Mouse (Mus musculus): ENCODE measurements around the gene Nlrc3. TPM values are rescaled to one million over a fixed set of nuclear protein-coding genes. Genes with fewer than 3 reads are reported as not detected.

The Nlrc3 gene
- polyA plus RNA-seq, 1 experiment from 2014 or later = 1.2 TPM

- Histone ChIP-seq H3K36me3 (ENCODE audit: control insufficient read depth, insufficient read depth) (peaks cover 11% of the 10 kb centered on the region), H3K4me3 (replicated peaks; ENCODE audit: low read length) (no peak overlapping the region), H3K9me3 (ENCODE audit: control insufficient read depth, low read length) (no peaks in the 10 kb centered on the region), H3K27me3 (replicated peaks; ENCODE audit: control insufficient read depth, insufficient read depth, low read length) (no peaks in the 10 kb centered on the region), H3K27ac (ENCODE audit: low read length) (no peak overlapping the region), H3K4me2 (ENCODE audit: low read length) (no peak overlapping the region), H3K4me1 (replicated peaks; ENCODE audit: control insufficient read depth, insufficient read depth, low read length) (peaks cover 15% of the 10 kb centered on the region), H3K9ac (replicated peaks; ENCODE audit: low read depth, low read length) (no peak overlapping the region)
- WGBS = 71% methylated on average over 2 of the region's 2 CpGs
- no peak for ATAC-seq
These were observed 69.0 kb downstream of the Nlrc3 start for GRCm38 (mm10) chr16:3907471-3907870.

DNA sequence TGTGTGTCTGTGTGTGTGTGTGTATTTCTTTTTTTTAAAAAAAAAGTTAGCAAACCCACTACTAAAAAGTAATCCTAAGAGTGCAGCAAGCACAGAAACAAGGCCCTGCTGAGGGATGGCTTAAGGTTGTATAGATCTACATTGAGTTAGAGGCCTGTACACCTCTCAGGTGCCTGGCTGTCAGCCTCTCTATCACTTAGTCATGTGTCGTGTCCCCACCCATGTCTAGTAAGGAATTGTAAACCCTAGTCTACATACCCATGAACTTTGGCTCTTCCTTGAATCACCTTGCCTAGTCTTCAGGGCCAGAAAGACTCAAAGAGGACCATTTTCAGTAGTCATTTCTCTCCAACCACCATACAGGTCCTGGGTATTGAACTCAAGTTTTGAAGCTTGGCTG is 79.9 kb downstream of the Nlrc3 start:
- H3K4me2 ChIP-seq (ENCODE audit: low read length) = no peak overlapping the region
- no peaks in the 10 kb centered on the region for H3K4me1 ChIP-seq (replicated peaks; ENCODE audit: control insufficient read depth, insufficient read depth, low read length)
- no peaks in the 10 kb centered on the region for H3K27me3 ChIP-seq (replicated peaks; ENCODE audit: control insufficient read depth, insufficient read depth, low read length)
- no peaks in the 10 kb centered on the region for H3K9me3 ChIP-seq (ENCODE audit: control insufficient read depth, low read length)
- WGBS = 92% methylated on average over 1 of the region's 1 CpGs
- peaks cover 29% of the 10 kb centered on the region for H3K36me3 ChIP-seq (ENCODE audit: control insufficient read depth, insufficient read depth)
- H3K27ac ChIP-seq (ENCODE audit: low read length) = no peak overlapping the region
- no peak for ATAC-seq
- no peak overlapping the region for H3K9ac ChIP-seq (replicated peaks; ENCODE audit: low read depth, low read length)
- no peak overlapping the region for H3K4me3 ChIP-seq (replicated peaks; ENCODE audit: low read length)

- 88% methylated on average over 6 of the region's 6 CpGs for WGBS
These were observed 80.4 kb downstream of the Nlrc3 start for GRCm38 (mm10) chr16:3896046-3896445.

DNA sequence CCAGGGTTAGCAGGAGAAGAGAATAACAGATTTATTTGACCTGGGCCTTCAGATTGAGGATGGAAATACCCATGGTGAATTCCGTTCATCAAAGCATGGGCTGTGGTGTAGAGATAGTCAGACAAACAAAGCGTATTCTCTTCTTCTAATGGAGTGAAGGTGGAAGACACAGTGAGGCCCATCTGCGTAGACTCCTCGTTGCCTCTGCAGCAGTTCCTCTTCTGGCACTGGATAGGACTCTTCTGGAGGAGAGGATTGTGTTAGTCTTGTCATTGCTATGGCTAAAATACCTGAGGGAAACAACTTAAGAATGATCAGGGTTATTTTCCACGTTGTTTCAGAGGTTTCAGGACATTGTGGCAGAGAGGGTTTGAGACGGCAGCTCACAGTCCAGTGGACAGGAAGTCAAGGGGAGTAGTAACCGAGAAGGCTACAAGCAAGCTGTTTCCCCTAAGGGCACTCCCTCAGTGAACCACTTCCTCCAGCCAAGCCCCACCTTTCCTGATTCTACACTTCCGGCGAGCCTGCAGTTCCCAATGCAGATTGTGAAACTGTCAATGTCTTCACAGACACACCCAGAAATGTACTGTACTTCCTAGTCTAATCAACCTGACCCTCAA is 81.1 kb downstream of the Nlrc3 start:
- Histone ChIP-seq H3K27me3 (replicated peaks; ENCODE audit: control insufficient read depth, insufficient read depth, low read length) (no peaks in the 10 kb centered on the region), H3K9ac (replicated peaks; ENCODE audit: low read depth, low read length) (no peak overlapping the region), H3K27ac (ENCODE audit: low read length) (no peak overlapping the region), H3K4me1 (replicated peaks; ENCODE audit: control insufficient read depth, insufficient read depth, low read length) (no peaks in the 10 kb centered on the region), H3K36me3 (ENCODE audit: control insufficient read depth, insufficient read depth) (peaks cover 19% of the 10 kb centered on the region), H3K4me2 (ENCODE audit: low read length) (no peak overlapping the region), H3K4me3 (replicated peaks; ENCODE audit: low read length) (no peak overlapping the region), H3K9me3 (ENCODE audit: control insufficient read depth, low read length) (no peaks in the 10 kb centered on the region)
- whole genome bisulfite sequencing = 89% methylated on average over 9 of the region's 9 CpGs
- no peak for ATAC-seq

More at GRCm38 (mm10) chr16:3896046-3896445, 80.4 kb downstream of the Nlrc3 start:
- Histone ChIP-seq H3K9me3 (ENCODE audit: control insufficient read depth, low read length) (no peaks in the 10 kb centered on the region), H3K36me3 (ENCODE audit: control insufficient read depth, insufficient read depth) (peaks cover 26% of the 10 kb centered on the region), H3K27me3 (replicated peaks; ENCODE audit: control insufficient read depth, insufficient read depth, low read length) (no peaks in the 10 kb centered on the region), H3K27ac (ENCODE audit: low read length) (no peak overlapping the region), H3K4me3 (replicated peaks; ENCODE audit: low read length) (no peak overlapping the region), H3K9ac (replicated peaks; ENCODE audit: low read depth, low read length) (no peak overlapping the region), H3K4me1 (replicated peaks; ENCODE audit: control insufficient read depth, insufficient read depth, low read length) (no peaks in the 10 kb centered on the region), H3K4me2 (ENCODE audit: low read length) (no peak overlapping the region)
- no peak for ATAC-seq

Small RNA genes within 50 kb of the gene (microRNA-seq; reads per million reads assigned to microRNA genes)
- gene Gm23493 = not detected

Other genes with a start within 250 kb of the Nlrc3 start
- 57.1 and 67.6 TPM in 2 replicates for gene Zfp263, start 232.5 kb downstream of the Nlrc3 start, polyA plus RNA-seq (2015; fragmentation: Nextera tagmentation; extraction: Ambion mirVana)
- 0.17 TPM in 1 of 2 replicates, not detected in the other for gene Olfr15, start 145.8 kb downstream of the Nlrc3 start, polyA plus RNA-seq (2015; fragmentation: Nextera tagmentation; extraction: Ambion mirVana)
- 3.0 and 3.1 TPM in 2 replicates for gene Zfp174, start 129.4 kb downstream of the Nlrc3 start, polyA plus RNA-seq (2015; fragmentation: Nextera tagmentation; extraction: Ambion mirVana)
- 87.6 and 89.4 TPM in 2 replicates for gene Naa60, start 104.3 kb downstream of the Nlrc3 start, polyA plus RNA-seq (2015; fragmentation: Nextera tagmentation; extraction: Ambion mirVana)
- gene Zfp597, start 92.1 kb downstream of the Nlrc3 start, polyA plus RNA-seq (2015; fragmentation: Nextera tagmentation; extraction: Ambion mirVana) = 14.0 and 17.5 TPM in 2 replicates
- gene Gm20695, start 92.0 kb downstream of the Nlrc3 start, polyA plus RNA-seq (2015; fragmentation: Nextera tagmentation; extraction: Ambion mirVana) = 2.1 and 3.3 TPM in 2 replicates
- 12.0 and 13.4 TPM in 2 replicates for gene 1700037C18Rik, start 67.9 kb downstream of the Nlrc3 start, polyA plus RNA-seq (2015; fragmentation: Nextera tagmentation; extraction: Ambion mirVana)
- gene Cluap1, start 67.8 kb downstream of the Nlrc3 start, polyA plus RNA-seq (2015; fragmentation: Nextera tagmentation; extraction: Ambion mirVana) = 41.0 and 43.4 TPM in 2 replicates
- gene Slx4, start 27.1 kb upstream of the Nlrc3 start, polyA plus RNA-seq (2015; fragmentation: Nextera tagmentation; extraction: Ambion mirVana) = 28.1 and 29.2 TPM in 2 replicates
- 4.9 and 8.6 TPM in 2 replicates for gene Dnase1, start 60.3 kb upstream of the Nlrc3 start, polyA plus RNA-seq (2015; fragmentation: Nextera tagmentation; extraction: Ambion mirVana)
- gene Trap1, start 101.2 kb upstream of the Nlrc3 start, polyA plus RNA-seq (2015; fragmentation: Nextera tagmentation; extraction: Ambion mirVana) = 52.7 and 54.5 TPM in 2 replicates
- 47.4 and 49.0 TPM in 2 replicates for gene Crebbp, start 237.4 kb upstream of the Nlrc3 start, polyA plus RNA-seq (2015; fragmentation: Nextera tagmentation; extraction: Ambion mirVana)